ENCODE assay signal across 27 mouse cellular contexts in the genomic region with DNA sequence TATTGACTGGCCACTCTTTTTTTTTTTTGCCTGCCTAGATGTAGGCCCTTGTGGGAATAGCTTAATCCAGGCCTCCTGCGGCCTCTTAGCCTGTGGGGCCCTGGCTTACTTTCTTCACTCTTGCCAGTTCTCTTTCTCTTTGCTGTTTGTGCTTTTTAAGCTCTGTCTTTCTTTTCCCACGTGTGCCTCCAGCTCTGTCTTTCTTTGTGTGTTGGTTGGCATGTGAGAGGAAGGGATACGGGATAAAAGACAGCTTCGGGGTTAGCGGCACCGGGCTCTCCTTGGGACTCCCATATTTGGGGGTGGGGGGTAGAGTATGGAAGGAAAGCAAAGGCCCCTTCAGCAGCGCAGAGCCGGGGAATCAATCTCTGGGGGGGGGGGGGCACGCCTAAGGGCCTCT.
DNase-seq lines count a peak whose midpoint lies in the region; ATAC-seq lines count a peak whose summit lies in the region.
"Had no signal": no experiment of that assay in that cellular context is flagged by ENCODE, and none has a peak within 500 bp of the region (broad histone marks: within the 10 kb centered on the region; RNA-seq: fewer than 3 reads in every experiment).

No protein-coding gene starts in this region.

- no peak overlapping the region; the same call in 1 of the 2 replicates for H3K27ac ChIP-seq in kidney, embryonic 14.5 days (ENCODE audit: low read depth, low read length)
- H3K27ac ChIP-seq in forebrain, embryonic 15.5 days (replicated peaks), result peak overlapping the region; percentile 42; the same call in 1 of the 2 replicates
- H3K27ac ChIP-seq: neural tube, embryonic 12.5 days had no signal

- H3K4me1 ChIP-seq in kidney, embryonic 14.5 days (ENCODE audit: control insufficient read depth, insufficient read depth, low read length), result no peaks in the 10 kb centered on the region; the same call in 1 of the 2 replicates
- H3K4me1 ChIP-seq in forebrain, embryonic 15.5 days, result peaks cover 17% of the 10 kb centered on the region

- 75% methylated on average over 9 of the region's 9 CpGs for WGBS in kidney, embryonic 14.5 days
- 15% methylated on average over 8 of the region's 9 CpGs for WGBS in forebrain, embryonic 15.5 days

- no peaks in the 10 kb centered on the region for H3K27me3 ChIP-seq in kidney, embryonic 14.5 days (ENCODE audit: control insufficient read depth, insufficient read depth, low read length)
- H3K27me3 ChIP-seq in forebrain, embryonic 15.5 days, result no peaks in the 10 kb centered on the region
- H3K27me3 ChIP-seq: embryonic facial prominence, embryonic 13.5 days; midbrain, embryonic 13.5 days; neural tube, embryonic 12.5 days; Patski had no signal

- no peaks in the 10 kb centered on the region for H3K36me3 ChIP-seq in kidney, embryonic 14.5 days (ENCODE audit: control insufficient read depth, insufficient read depth, low read length)
- no peaks in the 10 kb centered on the region for H3K36me3 ChIP-seq in forebrain, embryonic 15.5 days
- H3K36me3 ChIP-seq: embryonic facial prominence, embryonic 13.5 days; heart, embryonic 12.5 days; midbrain, embryonic 13.5 days; neural tube, embryonic 12.5 days had no signal

- no peak for ATAC-seq in kidney, embryonic 14.5 days (ENCODE audit: low FRiP score, low TSS enrichment)
- no peak for ATAC-seq in forebrain, embryonic 15.5 days (replicated peaks)
- ATAC-seq: intestine, postnatal 0 days; liver, postnatal 0 days; lung, postnatal 0 days had no signal

- no peak overlapping the region for H3K4me3 ChIP-seq in kidney, embryonic 14.5 days (ENCODE audit: low read length)
- no peak overlapping the region for H3K4me3 ChIP-seq in forebrain, embryonic 15.5 days
- H3K4me3 ChIP-seq: embryonic facial prominence, embryonic 13.5 days; heart, embryonic 12.5 days; midbrain, embryonic 13.5 days; neural tube, embryonic 12.5 days had no signal

- H3K4me2 ChIP-seq in kidney, embryonic 14.5 days (replicated peaks; ENCODE audit: low read depth, low read length), result no peak overlapping the region
- H3K4me2 ChIP-seq in forebrain, embryonic 15.5 days (replicated peaks), result no peak overlapping the region
- H3K4me2 ChIP-seq: embryonic facial prominence, embryonic 13.5 days; heart, embryonic 12.5 days; liver, embryonic 11.5 days; midbrain, embryonic 13.5 days; neural tube, embryonic 12.5 days had no signal

- H3K9me3 ChIP-seq in kidney, embryonic 14.5 days (ENCODE audit: control insufficient read depth, low read length), result no peaks in the 10 kb centered on the region
- H3K9me3 ChIP-seq in forebrain, embryonic 15.5 days, result no peaks in the 10 kb centered on the region
- H3K9me3 ChIP-seq: embryonic facial prominence, embryonic 13.5 days; heart, embryonic 12.5 days; midbrain, embryonic 13.5 days; neural tube, embryonic 12.5 days had no signal

- DNase-seq in kidney, adult 18-20 months, result peak; percentile 13
- peak; percentile 24 for DNase-seq in retina, postnatal 1 day
- DNase-seq in retina, embryonic 14.5 days (ENCODE audit: low spot score), result no peak
- no peak for DNase-seq in gastrocnemius, postnatal 25 days
- no peak for DNase-seq in adrenal gland, adult (ENCODE audit: inconsistent age in 2 of 2, low spot score in 1 of 2)
- DNase-seq in gastrocnemius, adult 18-20 months (ENCODE audit: low spot score), result no peak
- DNase-seq: adrenal gland, adult 2 months; cerebellum, adult 18-20 months; cerebellum, postnatal 14 days; gastrocnemius, postnatal 14 days; heart, adult 18-20 months; heart, postnatal 10 days; layer of hippocampus, adult 9-11 months; liver, postnatal 0 days; right cerebral cortex, adult 18-20 months; thymus, adult 18-20 months; thymus, postnatal 4 days had no signal

- H3K9ac ChIP-seq in kidney, embryonic 14.5 days (ENCODE audit: low read depth, low read length), result no peak overlapping the region
- no peak overlapping the region for H3K9ac ChIP-seq in forebrain, embryonic 15.5 days (replicated peaks)
- H3K9ac ChIP-seq: embryonic facial prominence, embryonic 13.5 days; heart, embryonic 12.5 days; liver, postnatal 0 days; midbrain, embryonic 13.5 days; neural tube, embryonic 12.5 days had no signal

Comparison
In these comparisons a context has a peak if more than half of its experiments do, and no peak if none do; other contexts are left out.
1. DNase-seq: peak in kidney, adult 18-20 months (single experiment) and retina, postnatal 1 day (single experiment); none in retina, embryonic 14.5 days (single experiment), gastrocnemius, postnatal 25 days (single experiment), adrenal gland, adult (0 of 2) and gastrocnemius, adult 18-20 months (single experiment).